Mouse (Mus musculus): ENCODE results near the gene Smarca4. TPM values are rescaled to one million over a fixed set of nuclear protein-coding genes. Genes with fewer than 3 reads are reported as not detected.
"Not testable (repeated sequence)": the region's sequence is repeated elsewhere in the genome, so short reads cannot be mapped to it uniquely, and the experiment has no call there.

Gene Smarca4
- total and polyA plus RNA-seq, 2 experiments from 2014 or later, result 22.2 to 55.9 TPM

DNA sequence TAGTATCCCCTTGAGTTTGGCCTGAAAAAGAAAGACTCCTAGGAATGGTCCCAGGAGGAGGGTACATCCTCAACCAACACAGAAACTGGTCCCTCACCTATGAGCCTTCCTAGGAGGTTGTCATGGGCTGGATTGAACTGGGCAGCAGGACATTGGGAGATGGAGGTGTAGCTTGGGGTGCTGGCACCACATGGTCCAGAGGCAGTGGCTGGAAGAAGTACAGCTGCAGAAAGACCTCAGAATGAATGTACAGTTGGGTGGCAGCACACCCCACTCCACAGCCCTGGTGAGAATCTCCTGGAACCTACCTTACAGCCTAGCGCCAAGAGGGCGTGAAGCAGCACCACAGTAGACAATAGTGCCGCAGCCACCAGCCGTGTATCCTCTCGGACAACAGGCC is 26.4 kb upstream of the Smarca4 start:
- Histone ChIP-seq H3K9me3 (replicated peaks; ENCODE audit: control insufficient read depth, low read length) (no peaks in the 10 kb centered on the region), H3K27ac (ENCODE audit: low read depth) (no peak overlapping the region), H3K9ac (replicated peaks; ENCODE audit: low read depth, low read length) (no peak overlapping the region), H3K4me1 (ENCODE audit: control insufficient read depth, insufficient read depth) (peaks cover 15% of the 10 kb centered on the region), H3K4me3 (ENCODE audit: low read depth, low read length) (no peak overlapping the region), H3K36me3 (replicated peaks; ENCODE audit: control insufficient read depth, insufficient read depth, low read length) (peaks cover 60% of the 10 kb centered on the region), H3K27me3 (ENCODE audit: control insufficient read depth, insufficient read depth, low read length) (no peaks in the 10 kb centered on the region), H3K4me2 (ENCODE audit: low read depth, low read length) (no peak overlapping the region)
- TF ChIP-seq CTCF (IDR thresholded peaks at IDR 0.05; ENCODE audit: low read depth), result no peak
- TF ChIP-seq EP300 (IDR thresholded peaks at IDR 0.05; ENCODE audit: low read depth), result no peak
- no peak for ATAC-seq (ENCODE audit: insufficient read depth, low read depth)
- DNase-seq (ENCODE audit: low spot score), result no peak
- WGBS, result 93% methylated on average over 5 of the region's 5 CpGs

DNA sequence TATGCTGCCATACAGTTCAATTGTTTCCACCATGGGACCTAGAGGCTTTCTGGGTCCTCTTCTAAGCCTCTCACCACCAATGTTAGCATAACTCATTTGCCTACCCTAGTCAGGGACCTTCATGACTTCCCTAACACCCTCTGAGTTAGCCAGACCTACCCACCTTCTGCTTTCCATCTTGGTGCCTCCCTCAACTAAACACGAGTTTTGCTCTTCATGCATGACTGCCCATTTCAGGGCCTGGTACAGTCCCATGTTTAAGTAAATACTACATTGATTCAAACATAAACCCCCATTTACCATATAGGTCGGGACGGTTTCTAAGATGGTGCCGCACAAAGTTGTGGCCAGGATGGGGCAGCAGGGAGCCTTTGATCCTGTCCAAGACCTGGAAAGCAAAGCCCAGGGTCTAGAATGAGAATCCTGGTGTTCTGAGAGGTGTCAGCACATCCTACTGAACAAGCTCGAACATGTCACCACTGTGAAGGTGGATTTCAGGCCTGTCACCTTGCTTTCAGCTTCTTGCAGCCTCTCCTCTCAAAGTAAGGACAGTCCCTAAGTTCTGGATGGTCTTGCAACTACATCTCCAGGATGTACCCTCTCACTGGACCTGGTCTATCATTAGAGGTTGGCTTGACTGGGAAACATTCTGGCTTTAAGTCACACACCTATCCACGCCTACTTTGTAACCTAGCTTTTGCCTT is 24.7 kb upstream of the Smarca4 start:
- H3K9ac ChIP-seq (replicated peaks; ENCODE audit: low read depth, low read length), result no peak overlapping the region
- H3K27me3 ChIP-seq (ENCODE audit: control insufficient read depth, insufficient read depth, low read length), result no peaks in the 10 kb centered on the region
- TF ChIP-seq CTCF (IDR thresholded peaks at IDR 0.05; ENCODE audit: low read depth), result no peak
- H3K4me2 ChIP-seq (ENCODE audit: low read depth, low read length), result no peak overlapping the region
- ATAC-seq (ENCODE audit: insufficient read depth, low read depth), result no peak
- no peaks in the 10 kb centered on the region for H3K9me3 ChIP-seq (replicated peaks; ENCODE audit: control insufficient read depth, low read length)
- WGBS, result 82% methylated on average over 6 of the region's 6 CpGs
- H3K4me3 ChIP-seq (ENCODE audit: low read depth, low read length), result no peak overlapping the region
- DNase-seq (ENCODE audit: low spot score), result no peak
- peaks cover 15% of the 10 kb centered on the region for H3K4me1 ChIP-seq (ENCODE audit: control insufficient read depth, insufficient read depth)
- H3K27ac ChIP-seq (ENCODE audit: low read depth), result no peak overlapping the region
- H3K36me3 ChIP-seq (replicated peaks; ENCODE audit: control insufficient read depth, insufficient read depth, low read length), result peaks cover 56% of the 10 kb centered on the region

GRCm38 (mm10) chr9:21591831-21592702 is 23.9 kb upstream of the Smarca4 start:
- peak overlapping the region; percentile 92 for H3K4me3 ChIP-seq (ENCODE audit: low read depth, low read length)
- peak; percentile 33 for ATAC-seq (ENCODE audit: insufficient read depth, low read depth)
- no peaks in the 10 kb centered on the region for H3K9me3 ChIP-seq (replicated peaks; ENCODE audit: control insufficient read depth, low read length)
- TF ChIP-seq EP300 (IDR thresholded peaks at IDR 0.05; ENCODE audit: low read depth) (0 out of 2 replicates have a peak, but pooled peaks have one; percentile 6), CTCF (IDR thresholded peaks at IDR 0.05; ENCODE audit: low read depth) (no peak)
- H3K27me3 ChIP-seq (ENCODE audit: control insufficient read depth, insufficient read depth, low read length), result no peaks in the 10 kb centered on the region
- 16% methylated on average over 17 of the region's 17 CpGs for WGBS
- H3K27ac ChIP-seq (ENCODE audit: low read depth), result peak overlapping the region; percentile 89
- peaks cover 15% of the 10 kb centered on the region for H3K4me1 ChIP-seq (ENCODE audit: control insufficient read depth, insufficient read depth)
- H3K36me3 ChIP-seq (replicated peaks; ENCODE audit: control insufficient read depth, insufficient read depth, low read length), result peaks cover 49% of the 10 kb centered on the region
- H3K9ac ChIP-seq (replicated peaks; ENCODE audit: low read depth, low read length), result peak overlapping the region; percentile 75
- H3K4me2 ChIP-seq (ENCODE audit: low read depth, low read length), result peak overlapping the region; percentile 84
- no peak for DNase-seq (ENCODE audit: low spot score)

- H3K9ac ChIP-seq (replicated peaks; ENCODE audit: low read depth, low read length), result peak within 1 kb of the TSS; percentile 75
- ATAC-seq (ENCODE audit: insufficient read depth, low read depth) (peak; percentile 93), DNase-seq (ENCODE audit: low spot score) (peak; percentile 97)
- H3K9me3 ChIP-seq (replicated peaks; ENCODE audit: control insufficient read depth, low read length), result no peaks in the 10 kb centered on the region
- peaks cover 15% of the 10 kb centered on the region for H3K4me1 ChIP-seq (ENCODE audit: control insufficient read depth, insufficient read depth)
- no peaks in the 10 kb centered on the region for H3K27me3 ChIP-seq (ENCODE audit: control insufficient read depth, insufficient read depth, low read length)
- under 1% methylated on average over 30 of the region's 30 CpGs for WGBS
- H3K36me3 ChIP-seq (replicated peaks; ENCODE audit: control insufficient read depth, insufficient read depth, low read length), result peaks cover 43% of the 10 kb centered on the region
- TF ChIP-seq EP300 (IDR thresholded peaks at IDR 0.05; ENCODE audit: low read depth) (no peak), CTCF (IDR thresholded peaks at IDR 0.05; ENCODE audit: low read depth) (no peak)
- peak within 1 kb of the TSS; percentile 89 for H3K27ac ChIP-seq (ENCODE audit: low read depth)
- H3K4me3 ChIP-seq (ENCODE audit: low read depth, low read length), result peak within 1 kb of the TSS; percentile 92
- H3K4me2 ChIP-seq (ENCODE audit: low read depth, low read length), result peak within 1 kb of the TSS; percentile 84
Observed at GRCm38 (mm10) chr9:21592703-21593121, 23.3 kb upstream of the Smarca4 start, which contains the start of the genes Timm29 and Yipf2. Gene Timm29, plus strand, starts transcription at chr9:21592722. Gene Yipf2, minus strand, starts transcription at chr9:21592828.

DNA sequence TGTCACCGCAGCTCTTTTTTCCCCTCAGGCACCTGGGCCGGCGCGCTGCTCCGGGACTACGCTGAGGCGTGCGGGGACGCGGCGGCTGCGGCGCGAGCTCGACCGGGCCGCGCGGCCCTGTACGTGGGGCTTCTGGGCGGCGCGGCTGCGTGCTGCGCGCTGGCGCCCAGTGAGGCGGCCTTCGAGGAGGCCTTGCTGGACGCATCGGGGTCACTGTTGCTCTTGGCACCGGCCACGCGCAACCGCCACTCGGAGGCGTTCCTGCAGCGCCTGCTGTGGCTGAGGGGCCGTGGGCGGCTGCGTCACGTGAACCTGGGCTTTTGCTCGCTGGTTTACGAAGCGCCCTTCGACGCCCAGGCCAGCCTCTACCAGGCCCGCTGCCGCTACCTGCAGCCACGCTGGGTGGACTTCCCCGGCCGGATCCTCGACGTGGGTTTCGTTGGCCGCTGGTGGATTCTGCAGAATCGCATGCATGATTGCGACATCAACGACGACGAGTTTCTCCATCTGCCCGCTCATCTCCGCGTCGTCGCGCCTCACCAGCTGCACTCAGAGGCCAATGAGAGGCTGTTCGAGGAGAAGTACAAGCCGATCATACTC is 22.7 kb upstream of the Smarca4 start:
- H3K27ac ChIP-seq (ENCODE audit: low read depth), result peak overlapping the region; percentile 89
- peaks cover 38% of the 10 kb centered on the region for H3K36me3 ChIP-seq (replicated peaks; ENCODE audit: control insufficient read depth, insufficient read depth, low read length)
- peak overlapping the region; percentile 92 for H3K4me3 ChIP-seq (ENCODE audit: low read depth, low read length)
- H3K9ac ChIP-seq (replicated peaks; ENCODE audit: low read depth, low read length), result peak overlapping the region; percentile 75
- DNase-seq (ENCODE audit: low spot score) (no peak), ATAC-seq (ENCODE audit: insufficient read depth, low read depth) (peak; percentile 48)
- H3K4me1 ChIP-seq (ENCODE audit: control insufficient read depth, insufficient read depth), result peaks cover 15% of the 10 kb centered on the region
- H3K9me3 ChIP-seq (replicated peaks; ENCODE audit: control insufficient read depth, low read length), result no peaks in the 10 kb centered on the region
- H3K4me2 ChIP-seq (ENCODE audit: low read depth, low read length), result peak overlapping the region; percentile 84
- TF ChIP-seq EP300 (IDR thresholded peaks at IDR 0.05; ENCODE audit: low read depth) (no peak), CTCF (IDR thresholded peaks at IDR 0.05; ENCODE audit: low read depth) (no peak)
- 1% methylated on average over 65 of the region's 69 CpGs for WGBS
- no peaks in the 10 kb centered on the region for H3K27me3 ChIP-seq (ENCODE audit: control insufficient read depth, insufficient read depth, low read length)

DNA sequence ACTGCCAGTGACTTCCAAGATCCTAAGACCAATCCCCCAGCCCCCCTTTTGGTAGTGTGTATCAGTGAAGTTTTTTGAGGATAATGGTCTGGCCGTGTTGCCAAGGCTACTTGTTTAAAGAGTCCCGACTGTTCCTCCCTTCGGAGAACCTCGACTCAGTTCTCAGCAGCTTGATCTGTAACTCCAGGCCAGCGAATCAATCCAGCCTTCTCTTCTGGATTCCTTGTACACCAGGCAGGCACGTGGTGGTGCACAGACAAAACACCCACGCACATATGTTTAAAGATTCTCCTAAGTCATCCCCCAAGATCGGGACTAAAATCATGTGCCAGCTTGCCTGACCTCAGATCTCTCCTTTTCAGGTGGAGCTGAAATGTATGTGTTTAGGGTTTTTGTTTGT is 21.6 kb upstream of the Smarca4 start:
- H3K4me3 ChIP-seq (ENCODE audit: low read depth, low read length); H3K27ac ChIP-seq (ENCODE audit: low read depth); H3K27me3 ChIP-seq (ENCODE audit: control insufficient read depth, insufficient read depth, low read length); H3K9ac ChIP-seq (replicated peaks; ENCODE audit: low read depth, low read length); H3K9me3 ChIP-seq (replicated peaks; ENCODE audit: control insufficient read depth, low read length); DNase-seq (ENCODE audit: low spot score); ATAC-seq (ENCODE audit: insufficient read depth, low read depth); H3K4me2 ChIP-seq (ENCODE audit: low read depth, low read length): not testable (repeated sequence)
- 80% methylated on average over 8 of the region's 8 CpGs for WGBS
- peaks cover 15% of the 10 kb centered on the region for H3K4me1 ChIP-seq (ENCODE audit: control insufficient read depth, insufficient read depth)
- H3K36me3 ChIP-seq (replicated peaks; ENCODE audit: control insufficient read depth, insufficient read depth, low read length), result peaks cover 27% of the 10 kb centered on the region
